Mouse (Mus musculus) adrenal gland, adult 8-10 months (tissue): Measurements from ENCODE around the gene Mcm7. TPM values are rescaled to one million over a fixed set of nuclear protein-coding genes. Genes with fewer than 3 reads are reported as not detected.
"Not testable (repeated sequence)": the region's sequence is repeated elsewhere in the genome, so short reads cannot be mapped to it uniquely, and the experiment has no call there.

Experiments
- DNase-seq: peaks from one replicate; pipeline ENCODE4 v3.0.0; 2022
- total RNA-seq, 4 experiments: library from RNA; stranded (reverse); gene quantifications; 2 replicates each; pipeline ENCODE4 v1.2.4; 2022

Mcm7 gene
- 10 to 100 TPM; 26.2 to 40.7 (median 32.4) TPM for total RNA-seq

- peak; percentile 98 for DNase-seq
Measured at GRCm38 (mm10) chr5:138171695-138172491, at the start of gene Mcm7, which contains the start of gene Ap4m1. Mcm7 (minus strand) TSS chr5:138172422. Ap4m1 (plus strand) TSS chr5:138172002.

- no peak for DNase-seq
Measured at GRCm38 (mm10) chr5:138219864-138220263, 47.6 kb upstream of the Mcm7 start.

GRCm38 (mm10) chr5:138216632-138217031, 44.4 kb upstream of the Mcm7 start:
- not testable (repeated sequence) for DNase-seq

- no peak for DNase-seq
Measured at GRCm38 (mm10) chr5:138207873-138208272, 35.7 kb upstream of the Mcm7 start.

- DNase-seq: peak; percentile 33
Measured at GRCm38 (mm10) chr5:138207253-138207652, 35.0 kb upstream of the Mcm7 start.

DNA sequence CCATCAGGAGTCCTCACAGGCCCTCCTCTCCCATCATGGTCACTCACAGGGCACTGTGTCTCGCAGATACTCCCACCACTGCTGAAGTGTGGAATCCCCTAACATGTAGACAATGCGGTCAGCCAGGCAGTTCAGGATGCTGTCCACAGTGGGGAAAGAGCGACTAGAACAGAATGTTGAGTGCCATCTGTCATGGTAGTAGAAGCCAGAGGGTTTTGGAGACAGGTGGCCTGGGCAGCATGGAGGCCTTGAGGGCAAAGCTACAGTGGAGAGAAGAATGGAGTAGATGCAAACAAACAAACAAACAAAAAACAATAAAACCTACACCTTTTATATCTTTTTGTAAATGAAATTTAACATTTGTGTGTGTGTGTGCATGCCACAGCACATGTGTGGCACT, 29.9 kb upstream of the Mcm7 start:
- DNase-seq: no peak

- peak; percentile 35 for DNase-seq
Measured at GRCm38 (mm10) chr5:138199576-138199975, 27.4 kb upstream of the Mcm7 start.

DNA sequence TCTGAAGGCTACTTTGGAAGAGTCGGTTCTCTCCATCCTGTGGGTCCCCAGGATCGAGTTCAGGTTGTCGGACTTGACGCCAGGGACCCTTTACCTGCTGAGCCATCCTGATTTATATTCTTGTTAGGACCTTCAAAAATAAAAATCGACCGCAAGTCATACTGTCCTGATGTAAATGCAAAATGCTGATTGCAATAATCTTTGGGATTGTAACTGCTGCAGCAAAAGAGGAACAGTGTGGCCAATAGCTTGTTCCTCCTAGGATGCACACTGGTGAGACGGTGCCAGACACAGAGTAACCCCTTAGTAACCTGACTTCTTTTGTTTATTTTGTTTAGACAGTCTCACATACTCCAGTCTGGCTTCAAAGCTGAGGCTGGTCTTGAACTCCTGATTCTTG, 23.2 kb upstream of the Mcm7 start:
- no peak for DNase-seq

DNA sequence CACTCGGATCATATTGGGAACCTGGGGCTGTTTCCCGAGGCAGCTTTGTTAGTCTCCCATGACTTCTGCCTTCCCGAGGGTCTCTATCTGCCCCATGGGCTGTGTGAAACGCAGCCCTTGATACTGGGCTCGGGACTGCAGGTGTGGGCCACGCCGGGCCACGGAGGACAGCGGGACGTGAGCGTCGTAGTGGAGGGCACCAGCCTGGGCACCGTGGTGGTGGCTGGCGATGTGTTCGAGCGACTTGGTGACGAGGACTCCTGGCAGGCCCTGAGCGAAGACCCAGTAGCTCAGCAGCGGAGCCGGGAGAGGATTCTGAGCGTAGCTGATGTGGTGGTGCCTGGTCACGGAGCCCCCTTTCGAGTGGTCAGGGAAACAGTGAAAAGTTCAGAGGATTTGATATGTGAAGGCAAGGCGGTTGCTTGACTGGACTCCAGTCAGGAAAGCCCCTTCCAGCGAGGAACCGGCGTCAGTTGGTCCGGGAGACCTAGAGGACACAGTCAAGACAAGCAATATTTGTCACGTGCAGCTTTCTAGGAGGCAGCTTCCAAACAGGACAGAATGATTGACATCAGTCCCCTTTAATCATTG, 22.6 kb upstream of the Mcm7 start:
- no peak for DNase-seq

DNA sequence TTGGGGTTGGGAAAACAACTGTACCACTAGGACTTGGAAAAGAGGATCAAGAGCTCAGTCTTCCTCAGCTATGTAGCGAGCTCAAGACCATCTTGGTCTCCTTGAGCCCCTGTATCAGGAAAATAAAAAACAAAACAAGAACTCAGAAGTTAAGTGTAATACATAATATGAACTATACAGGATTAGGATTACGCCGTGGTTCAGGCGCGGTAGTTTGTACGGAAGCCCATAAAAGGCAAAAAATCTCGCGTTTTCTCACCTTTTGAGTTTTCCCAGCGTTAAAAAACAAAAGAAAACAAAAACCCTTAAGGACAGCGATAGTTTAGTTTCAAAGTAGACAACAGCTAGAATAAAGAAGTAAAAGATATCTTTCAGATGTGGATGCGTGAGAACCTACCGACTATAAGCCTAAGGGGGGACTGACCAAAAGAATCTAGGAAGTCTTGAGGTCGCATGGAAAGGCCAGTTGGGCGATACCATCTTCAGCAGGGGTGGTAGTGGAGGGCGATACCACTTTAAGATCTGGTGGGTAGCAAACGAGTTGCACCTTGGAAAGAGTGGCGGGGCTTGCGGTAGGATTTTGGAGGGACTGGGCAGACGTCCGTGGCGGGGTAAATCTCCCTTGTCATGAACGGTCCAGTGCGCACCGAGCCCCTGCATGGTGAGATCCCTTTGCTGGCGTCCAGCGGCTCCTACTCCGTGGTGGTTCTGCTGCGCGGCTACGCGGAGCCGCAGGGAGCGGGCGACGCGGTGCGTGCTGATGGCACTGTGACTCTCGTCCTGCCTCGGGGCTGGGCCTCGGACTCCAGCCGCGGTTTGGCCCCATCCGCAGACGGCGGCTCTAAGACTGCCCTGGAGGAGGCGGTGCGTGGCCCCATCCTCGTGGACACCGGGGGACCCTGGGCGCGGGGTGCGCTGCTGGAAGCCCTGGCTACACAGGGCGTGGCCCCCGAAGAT, 21.8 kb upstream of the Mcm7 start, which contains the start of gene Mblac1:
Gene Mblac1, plus strand, starts transcription at position 544 of the 957 bp plus-strand sequence.
- DNase-seq: peak; percentile 80

GRCm38 (mm10) chr5:138187661-138188306, 15.6 kb upstream of the Mcm7 start:
- peak; percentile 71 for DNase-seq

DNA sequence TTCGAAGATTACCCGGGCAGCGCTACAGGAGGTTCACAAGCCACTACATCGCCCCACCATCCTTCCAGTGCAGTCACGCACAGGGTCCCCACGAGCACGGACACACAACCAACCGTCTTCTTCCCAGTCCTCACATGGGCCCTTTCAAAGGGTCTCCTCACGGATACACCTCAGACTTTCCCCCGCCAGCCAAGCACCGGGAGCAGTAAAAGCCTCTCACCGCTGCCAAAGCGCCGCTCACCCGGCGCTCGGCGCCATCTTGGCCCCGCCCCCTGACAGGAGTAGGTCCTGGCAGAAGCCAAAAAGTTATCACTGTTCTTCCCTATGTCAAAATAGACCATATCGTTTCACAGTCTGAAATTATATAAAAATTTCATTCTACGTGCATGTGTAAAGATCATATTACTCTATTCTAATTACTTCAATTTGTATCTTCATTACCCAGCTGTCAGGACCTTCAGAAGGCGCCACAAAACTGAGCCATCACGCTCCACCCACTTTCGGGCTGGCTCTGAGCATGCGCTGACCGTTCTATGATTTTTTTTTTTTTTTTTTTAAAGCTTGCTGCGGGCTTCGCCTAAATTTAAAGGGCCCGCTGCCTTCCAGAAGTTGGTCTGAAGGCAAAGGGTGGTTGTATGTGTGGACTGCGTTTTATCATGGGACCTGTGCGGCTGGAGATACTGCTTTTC, 14.9 kb upstream of the Mcm7 start, which contains the start of the genes Taf6 and Cnpy4:
Gene Taf6, minus strand, starts transcription at position 502 of the 689 bp plus-strand sequence.
Gene Cnpy4, plus strand, starts transcription at position 536 of the 689 bp plus-strand sequence.
- DNase-seq: peak; percentile 77

DNA sequence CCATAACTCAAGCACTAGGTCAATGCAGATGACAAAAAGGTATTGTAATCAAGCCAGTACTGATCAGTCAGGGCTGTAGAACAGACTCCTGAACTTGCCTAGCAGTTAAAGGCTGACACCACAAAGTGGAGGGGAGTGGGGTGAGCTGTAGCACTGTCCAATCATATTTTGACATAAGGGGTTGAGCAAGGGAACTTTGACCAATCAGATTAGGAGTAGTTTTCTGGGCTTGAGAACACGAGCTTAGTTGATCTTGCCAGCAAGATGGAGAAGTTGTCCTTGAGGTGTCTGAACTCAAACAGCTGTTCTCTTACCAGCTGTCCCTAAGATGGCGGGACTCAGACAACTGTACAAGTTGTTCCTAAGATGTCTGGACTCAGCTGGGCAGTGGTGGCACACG, 995 bp upstream of the Mcm7 start:
- no peak for DNase-seq

- DNase-seq: peak; percentile 96
Measured at GRCm38 (mm10) chr5:138170936-138171561, 1.2 kb downstream of the Mcm7 start.

DNA sequence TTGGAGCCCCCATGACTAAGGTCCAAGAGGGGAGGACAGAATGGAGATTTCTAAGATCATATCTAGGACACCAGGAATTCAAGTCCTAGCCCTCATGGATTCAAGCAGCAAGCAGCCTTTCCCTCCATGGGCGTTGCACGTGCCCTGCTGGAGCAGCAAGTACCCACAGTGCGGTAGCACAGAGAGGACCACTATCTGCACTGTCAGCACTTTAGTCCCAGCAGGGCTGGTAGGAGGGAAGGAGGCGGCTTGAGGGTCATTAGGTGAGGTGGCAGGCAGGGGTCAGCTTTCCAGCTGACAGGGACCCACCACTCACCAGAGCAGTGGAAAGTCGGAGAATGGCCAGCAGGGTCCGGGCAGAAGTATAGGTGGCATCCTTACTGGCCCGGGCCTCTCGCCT, 6.6 kb downstream of the Mcm7 start:
- DNase-seq: no peak

DNA sequence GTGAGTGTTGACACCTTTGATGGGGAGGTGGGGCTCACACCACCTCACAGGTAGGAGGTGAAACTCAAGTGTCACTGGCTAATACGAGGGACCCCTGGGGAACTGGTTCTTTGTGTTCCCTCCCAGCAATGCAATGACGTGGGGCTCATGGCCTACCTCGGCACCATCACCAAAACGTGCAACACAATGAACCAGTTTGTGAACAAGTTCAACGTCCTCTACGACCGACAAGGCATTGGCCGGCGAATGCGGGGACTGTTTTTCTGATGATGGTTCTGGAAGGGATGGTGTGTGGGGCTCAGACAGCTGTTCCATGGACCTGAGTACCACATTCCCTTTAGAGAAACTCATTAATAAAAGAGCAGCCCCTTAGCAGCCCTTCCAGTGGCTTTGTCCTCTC, 8.6 kb downstream of the Mcm7 start:
- no peak for DNase-seq

DNA sequence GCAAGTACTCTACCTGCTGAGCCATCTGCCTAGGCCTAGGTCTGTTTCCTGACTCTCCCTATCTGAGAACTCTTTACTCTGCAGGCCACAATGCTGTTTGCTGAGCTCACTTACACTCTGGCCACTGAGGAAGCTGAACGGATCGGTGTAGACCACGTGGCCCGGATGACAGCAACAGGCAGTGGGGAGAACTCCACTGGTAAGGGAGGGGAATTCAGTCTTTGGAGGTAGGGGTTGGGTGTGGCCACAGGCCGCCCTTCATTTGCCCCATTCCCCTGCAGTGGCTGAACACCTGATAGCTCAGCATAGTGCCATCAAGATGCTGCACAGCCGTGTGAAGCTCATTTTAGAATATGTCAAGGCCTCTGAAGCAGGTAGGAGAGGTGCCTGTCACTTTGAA, 9.2 kb downstream of the Mcm7 start:
- no peak for DNase-seq

DNA sequence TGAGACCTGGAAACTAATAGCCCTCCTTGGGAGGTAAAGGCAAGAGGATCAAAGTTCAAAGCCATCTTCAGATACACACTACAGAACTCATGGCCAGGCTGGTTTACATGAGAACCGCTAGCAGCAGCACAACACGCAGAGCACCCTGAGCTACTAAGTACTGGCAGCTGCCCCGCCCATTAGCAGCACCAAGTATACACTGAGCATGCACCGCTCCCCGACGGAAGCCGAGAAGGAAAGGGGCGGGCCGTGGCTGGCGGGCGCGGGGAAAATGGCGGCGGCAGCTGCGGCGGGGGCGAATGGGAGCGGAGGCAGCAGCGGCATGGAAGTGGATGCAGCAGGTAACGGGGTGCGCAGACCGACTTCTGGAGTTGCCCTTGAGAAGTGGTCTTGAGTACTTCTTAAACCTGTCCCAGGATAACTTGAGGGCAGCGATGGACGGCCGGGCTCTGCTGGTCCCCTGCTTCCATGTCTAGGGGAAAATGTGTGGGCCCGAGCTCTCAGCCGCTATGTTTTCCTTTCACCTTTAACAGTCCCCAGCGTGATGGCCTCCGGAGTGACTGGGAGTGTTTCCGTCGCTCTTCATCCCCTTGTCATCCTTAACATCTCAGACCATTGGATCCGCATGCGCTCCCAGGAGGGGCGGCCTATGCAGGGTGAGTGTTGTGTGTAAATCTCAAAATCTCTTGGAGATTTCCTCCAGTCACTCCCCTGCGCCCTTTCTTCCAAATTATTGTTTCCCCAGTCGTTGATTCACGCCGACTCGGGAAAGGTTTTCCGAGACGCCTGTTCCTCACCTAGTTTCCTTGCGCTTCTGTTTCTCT, 11.2 kb downstream of the Mcm7 start, which contains the start of gene Cops6:
Gene Cops6, plus strand, starts transcription at position 230 of the 824 bp plus-strand sequence.
- peak; percentile 91 for DNase-seq

- DNase-seq: no peak
Measured at GRCm38 (mm10) chr5:138160224-138160762, 11.9 kb downstream of the Mcm7 start.
